Mouse (Mus musculus) brain, adult 2 months (tissue): ENCODE results near the gene Bckdha.

Experiments
- DNase-seq: peaks from one replicate; pipeline ENCODE4 v3.0.0; 2011; ENCODE audit warnings: low read depth, low spot score

Bckdha gene

DNA sequence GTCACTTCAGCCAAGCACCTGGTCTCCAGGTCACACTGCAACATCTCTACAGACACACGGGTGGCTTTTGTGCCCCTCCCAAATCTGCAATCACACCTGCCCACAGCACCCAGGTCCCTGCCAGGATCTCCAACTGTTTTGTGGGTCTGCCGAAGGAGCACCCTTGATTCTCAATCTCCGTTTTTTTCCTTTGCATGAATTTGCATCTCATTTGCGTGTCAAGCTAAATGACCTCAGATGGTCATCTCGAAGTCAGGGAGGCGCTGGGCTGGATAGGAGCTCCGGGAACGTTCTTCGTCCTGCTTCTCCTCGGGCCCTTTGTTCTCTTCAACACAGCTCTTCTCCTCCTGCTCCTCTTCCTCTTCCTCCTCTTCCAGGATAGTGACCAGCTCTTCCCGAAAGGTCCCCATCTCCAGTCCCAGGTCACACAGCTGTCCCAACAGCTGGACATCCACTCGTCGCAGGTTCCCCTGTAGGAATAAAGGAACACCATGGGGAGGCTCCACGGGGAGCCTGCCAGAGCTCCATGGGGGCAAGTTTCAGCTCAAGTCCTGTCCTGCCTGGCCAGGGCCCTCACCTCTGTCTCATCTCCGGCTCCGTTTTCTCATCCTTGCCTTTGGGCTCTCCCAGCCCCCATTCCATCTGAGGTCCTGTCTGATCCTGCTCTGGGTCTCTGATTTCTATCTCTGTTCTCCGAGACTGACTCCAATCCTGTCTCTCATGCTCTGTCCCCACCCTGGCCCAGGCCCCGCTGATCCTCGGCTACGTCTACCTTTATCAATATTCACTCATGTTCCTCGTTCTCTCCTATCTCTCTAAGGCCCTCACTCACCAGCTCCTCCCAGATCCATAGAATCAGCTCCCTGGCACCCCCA lies 43.7 kb downstream of the Bckdha start:
- DNase-seq: no peak

DNA sequence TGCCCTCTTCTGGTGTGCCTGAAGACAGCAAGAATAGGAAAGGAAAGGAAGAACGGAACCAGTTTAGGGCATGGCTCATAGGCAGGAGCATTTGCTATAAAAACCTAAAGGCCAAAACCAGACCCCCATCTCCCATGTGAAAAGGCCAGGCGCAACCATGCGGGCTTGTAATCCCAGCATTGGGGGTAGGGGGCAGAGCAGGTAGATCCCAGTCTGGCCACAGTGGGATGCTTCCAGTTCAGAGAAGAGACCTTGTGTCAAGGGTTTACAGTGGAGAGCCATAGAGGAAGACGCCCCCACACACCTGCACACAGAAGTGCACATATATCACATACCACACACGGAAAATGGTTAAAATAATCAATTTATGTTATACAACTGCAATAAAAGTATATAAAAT lies 44.7 kb downstream of the Bckdha start:
- DNase-seq: no peak

- no peak for DNase-seq
Measured at GRCm38 (mm10) chr7:25611501-25611900, 47.3 kb downstream of the Bckdha start.

DNA sequence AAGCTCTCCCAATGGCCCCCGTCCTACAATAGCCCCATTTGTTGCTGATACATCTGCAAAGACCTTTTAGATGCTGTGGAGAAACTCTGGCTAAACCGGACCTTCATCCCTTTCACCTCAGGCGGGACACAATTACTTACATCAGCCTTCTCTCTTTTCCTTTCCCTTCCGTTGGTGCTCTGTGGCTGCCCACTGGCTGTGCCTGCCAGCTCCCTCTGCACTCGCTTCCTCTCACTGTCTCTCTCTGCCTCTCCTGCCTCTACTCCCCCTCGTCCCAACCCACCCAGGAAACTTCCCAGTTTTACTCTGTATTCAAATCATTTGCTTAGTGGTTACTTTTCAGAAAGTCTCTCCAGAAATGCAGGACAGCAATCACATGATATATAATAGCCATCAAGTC lies 48.7 kb downstream of the Bckdha start:
- no peak for DNase-seq

DNA sequence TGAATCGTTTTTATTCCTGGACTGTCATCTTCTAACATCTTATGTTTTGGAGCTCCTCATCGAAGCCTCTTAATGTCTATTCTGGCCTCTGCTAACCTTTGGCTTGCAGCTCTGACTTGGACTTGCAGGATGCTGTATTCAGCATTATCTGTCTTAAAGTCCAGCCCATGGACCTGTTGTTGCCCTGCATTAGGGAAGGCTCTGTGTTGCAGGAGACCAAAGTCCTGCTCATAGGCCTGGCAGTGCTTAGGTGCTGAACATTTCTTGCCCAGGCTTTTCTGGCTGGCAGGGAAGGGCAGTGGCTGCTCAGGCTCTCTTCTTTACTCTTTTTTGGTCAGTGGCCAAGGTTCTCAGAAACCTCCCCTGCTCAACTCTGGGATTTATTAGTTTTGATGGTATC lies 51.6 kb downstream of the Bckdha start:
- no peak for DNase-seq

DNA sequence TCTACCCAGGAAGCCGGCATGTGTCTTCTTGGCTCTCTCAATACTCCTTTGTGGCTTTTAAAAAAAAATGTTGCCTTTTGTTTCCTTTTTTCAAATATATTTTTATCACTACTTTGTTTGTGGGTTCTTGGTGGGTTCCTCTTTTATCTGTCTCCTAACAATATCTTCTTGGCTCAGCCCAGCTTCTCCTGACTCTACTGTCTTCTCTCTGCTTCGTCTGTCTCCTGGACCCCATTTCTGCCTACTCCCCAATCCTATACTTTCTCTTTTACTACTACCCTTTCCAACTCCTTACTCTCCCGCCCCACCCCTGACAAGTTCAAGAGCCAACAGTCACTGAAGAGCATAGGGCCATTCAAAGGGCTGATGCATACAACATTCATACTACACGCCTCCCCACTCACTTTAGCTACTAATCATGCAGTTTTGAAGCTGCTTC lies 52.1 kb downstream of the Bckdha start:
- no peak for DNase-seq

DNA sequence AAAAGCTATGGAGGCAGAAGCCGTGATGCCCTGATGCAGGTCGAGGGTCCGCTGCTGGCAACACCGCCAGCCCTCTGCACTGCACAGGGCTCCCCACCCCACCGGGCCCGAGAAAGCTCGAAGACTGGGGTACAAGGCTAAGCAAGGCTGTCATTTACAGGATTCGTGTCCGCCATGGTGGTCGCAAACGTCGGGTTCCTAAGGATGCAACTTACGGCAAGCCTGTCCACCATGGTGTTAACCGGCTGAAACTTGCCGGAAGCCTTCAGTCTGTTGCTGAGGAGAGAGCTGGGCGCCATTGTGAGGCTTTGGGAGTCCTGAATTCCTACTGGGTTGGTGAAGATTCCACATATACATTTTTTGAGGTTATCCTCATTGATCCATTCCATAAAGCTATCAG lies 57.4 kb downstream of the Bckdha start:
- no peak for DNase-seq

DNA sequence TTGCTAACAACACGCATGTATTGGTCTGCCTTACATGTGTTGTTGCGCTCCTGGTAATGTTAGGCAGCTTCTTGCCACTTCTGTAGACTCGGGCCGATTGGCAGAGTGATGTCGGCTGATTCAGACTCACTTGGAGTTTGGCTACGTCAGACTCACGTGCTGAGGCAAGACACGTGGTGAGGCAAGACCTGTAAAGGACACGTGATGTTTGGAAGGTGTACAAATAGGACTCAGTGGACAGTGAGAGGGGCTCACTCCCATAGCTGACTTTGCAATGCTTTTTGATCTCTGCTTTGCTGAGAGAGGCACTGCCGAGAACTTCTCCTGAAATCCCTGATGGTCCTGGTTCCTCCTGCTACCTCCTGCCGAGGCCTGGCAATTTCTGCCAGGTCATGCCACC lies 58.1 kb downstream of the Bckdha start:
- no peak for DNase-seq

DNA sequence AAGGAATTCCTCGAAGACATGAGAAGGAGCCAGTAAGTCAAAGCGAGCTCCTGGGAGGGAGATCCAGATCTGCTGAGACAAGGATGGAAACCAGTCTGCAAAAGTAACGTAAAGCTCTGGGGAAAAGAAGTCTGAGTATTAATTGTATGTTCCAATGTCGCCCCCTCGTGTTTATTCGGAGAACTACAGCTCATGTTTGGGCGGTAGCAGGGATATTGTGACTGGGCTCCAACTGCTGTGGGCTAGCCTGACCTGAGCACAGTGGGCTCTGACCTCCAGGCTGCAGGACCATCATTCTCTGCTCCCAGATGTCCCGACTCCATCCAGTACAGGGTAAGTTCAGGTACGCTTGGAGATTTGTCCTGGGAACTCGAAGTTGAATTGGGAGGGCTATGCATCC lies 59.1 kb downstream of the Bckdha start:
- peak; percentile 64 for DNase-seq

- no peak for DNase-seq
Measured at GRCm38 (mm10) chr7:25593859-25594258, 64.9 kb downstream of the Bckdha start.

DNA sequence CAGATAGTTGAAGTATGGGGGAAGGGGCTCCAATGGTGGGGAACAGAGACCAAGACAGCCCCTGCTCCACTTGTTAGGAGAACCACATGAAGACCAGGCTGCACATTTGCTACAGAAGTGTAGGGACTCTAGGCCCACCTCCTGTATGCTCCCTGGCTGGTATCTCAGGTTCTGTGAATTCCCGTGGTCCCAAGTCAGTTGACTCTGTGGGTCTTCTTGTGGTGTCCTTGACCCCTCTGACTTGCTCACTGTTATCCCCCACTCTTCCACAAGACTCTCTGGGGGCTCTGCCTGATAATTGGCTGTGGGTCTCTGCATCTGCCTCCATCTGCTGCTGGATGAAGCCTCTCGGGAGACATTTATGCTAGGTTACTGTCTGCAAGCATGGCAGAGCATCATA lies 67.6 kb downstream of the Bckdha start:
- no peak for DNase-seq

- DNase-seq: no peak
Measured at GRCm38 (mm10) chr7:25585351-25586204, 73.2 kb downstream of the Bckdha start.

- no peak for DNase-seq
Measured at GRCm38 (mm10) chr7:25584651-25585050, 74.1 kb downstream of the Bckdha start.

- DNase-seq: no peak
Measured at GRCm38 (mm10) chr7:25582301-25582810, 76.4 kb downstream of the Bckdha start.
